Mouse (Mus musculus): ENCODE data around the gene Rims4. TPM values are rescaled to one million over a fixed set of nuclear protein-coding genes. Genes with fewer than 3 reads are reported as not detected.

The Rims4 gene
- polyA plus RNA-seq, 1 experiment from 2014 or later = 0.11 TPM

- Histone ChIP-seq H3K4me1 (no peaks in the 10 kb centered on the region), H3K9ac (no peak overlapping the region), H3K27ac (no peak overlapping the region), H3K4me2 (no peak overlapping the region), H3K4me3 (no peak overlapping the region), H3K27me3 (replicated peaks) (peaks cover 5% of the 10 kb centered on the region), H3K9me3 (replicated peaks) (no peaks in the 10 kb centered on the region), H3K36me3 (no peaks in the 10 kb centered on the region)
- 62% methylated on average over 4 of the region's 4 CpGs for WGBS (ENCODE audit: insufficient replicate concordance)
- ATAC-seq = no peak
Measured at GRCm38 (mm10) chr2:163904323-163904722, 14.2 kb downstream of the Rims4 start.

- Histone ChIP-seq H3K4me1 (no peaks in the 10 kb centered on the region), H3K9ac (no peak overlapping the region), H3K27ac (no peak overlapping the region), H3K9me3 (replicated peaks) (no peaks in the 10 kb centered on the region), H3K4me2 (no peak overlapping the region), H3K36me3 (no peaks in the 10 kb centered on the region), H3K27me3 (replicated peaks) (peaks cover 5% of the 10 kb centered on the region), H3K4me3 (no peak overlapping the region)
- 66% methylated on average over 11 of the region's 11 CpGs for WGBS (ENCODE audit: insufficient replicate concordance)
- no peak for ATAC-seq
Measured at GRCm38 (mm10) chr2:163903461-163903860, 15.0 kb downstream of the Rims4 start.

GRCm38 (mm10) chr2:163902448-163902847 lies 16.0 kb downstream of the Rims4 start:
- WGBS (ENCODE audit: insufficient replicate concordance) = 44% methylated on average over 4 of the region's 4 CpGs
- H3K4me1 ChIP-seq = no peaks in the 10 kb centered on the region
- H3K36me3 ChIP-seq = no peaks in the 10 kb centered on the region
- H3K27ac ChIP-seq = no peak overlapping the region
- no peak overlapping the region for H3K4me2 ChIP-seq
- no peak overlapping the region for H3K9ac ChIP-seq
- ATAC-seq = no peak
- H3K4me3 ChIP-seq = no peak overlapping the region
- H3K27me3 ChIP-seq (replicated peaks) = peaks cover 5% of the 10 kb centered on the region
- no peaks in the 10 kb centered on the region for H3K9me3 ChIP-seq (replicated peaks)

- Histone ChIP-seq H3K9ac (no peak overlapping the region), H3K27ac (no peak overlapping the region), H3K4me2 (no peak overlapping the region), H3K4me1 (no peaks in the 10 kb centered on the region), H3K4me3 (no peak overlapping the region), H3K9me3 (replicated peaks) (no peaks in the 10 kb centered on the region), H3K36me3 (no peaks in the 10 kb centered on the region), H3K27me3 (replicated peaks) (no peaks in the 10 kb centered on the region)
- no peak for ATAC-seq
- WGBS (ENCODE audit: insufficient replicate concordance) = 74% methylated on average over 7 of the region's 7 CpGs
Measured at GRCm38 (mm10) chr2:163901043-163901442, 17.4 kb downstream of the Rims4 start.

- Histone ChIP-seq H3K4me1 (no peaks in the 10 kb centered on the region), H3K27ac (no peak overlapping the region)
- 42% methylated on average over 14 of the region's 14 CpGs for WGBS (ENCODE audit: insufficient replicate concordance)
Measured at GRCm38 (mm10) chr2:163899910-163900411, 18.5 kb downstream of the Rims4 start.

GRCm38 (mm10) chr2:163897988-163898535 lies 20.4 kb downstream of the Rims4 start:
- no peak overlapping the region for H3K9ac ChIP-seq
- no peak for ATAC-seq
- 63% methylated on average over 7 of the region's 7 CpGs for WGBS (ENCODE audit: insufficient replicate concordance)

More at GRCm38 (mm10) chr2:163899910-163900411, 18.5 kb downstream of the Rims4 start:
- H3K36me3 ChIP-seq = no peaks in the 10 kb centered on the region
- no peaks in the 10 kb centered on the region for H3K9me3 ChIP-seq (replicated peaks)
- H3K9ac ChIP-seq = no peak overlapping the region
- no peaks in the 10 kb centered on the region for H3K27me3 ChIP-seq (replicated peaks)
- ATAC-seq = no peak
- no peak overlapping the region for H3K4me3 ChIP-seq
- H3K4me2 ChIP-seq = no peak overlapping the region

GRCm38 (mm10) chr2:163897026-163897425 lies 21.5 kb downstream of the Rims4 start:
- Histone ChIP-seq H3K36me3 (no peaks in the 10 kb centered on the region), H3K27ac (no peak overlapping the region), H3K9ac (no peak overlapping the region), H3K27me3 (replicated peaks) (no peaks in the 10 kb centered on the region), H3K4me3 (no peak overlapping the region), H3K9me3 (replicated peaks) (no peaks in the 10 kb centered on the region), H3K4me1 (no peaks in the 10 kb centered on the region), H3K4me2 (no peak overlapping the region)
- no peak for ATAC-seq
- WGBS (ENCODE audit: insufficient replicate concordance) = 82% methylated on average over 7 of the region's 7 CpGs

More at GRCm38 (mm10) chr2:163897988-163898535, 20.4 kb downstream of the Rims4 start:
- Histone ChIP-seq H3K36me3 (no peaks in the 10 kb centered on the region), H3K4me2 (no peak overlapping the region), H3K4me1 (no peaks in the 10 kb centered on the region), H3K9me3 (replicated peaks) (no peaks in the 10 kb centered on the region), H3K4me3 (no peak overlapping the region), H3K27me3 (replicated peaks) (no peaks in the 10 kb centered on the region), H3K27ac (no peak overlapping the region)

GRCm38 (mm10) chr2:163895156-163895555 lies 23.3 kb downstream of the Rims4 start:
- Histone ChIP-seq H3K4me1 (no peaks in the 10 kb centered on the region), H3K9me3 (replicated peaks) (no peaks in the 10 kb centered on the region), H3K36me3 (no peaks in the 10 kb centered on the region), H3K9ac (no peak overlapping the region), H3K4me3 (no peak overlapping the region), H3K4me2 (no peak overlapping the region), H3K27me3 (replicated peaks) (no peaks in the 10 kb centered on the region), H3K27ac (no peak overlapping the region)
- 34% methylated on average over 2 of the region's 2 CpGs for WGBS (ENCODE audit: insufficient replicate concordance)
- ATAC-seq = no peak

- H3K4me1 ChIP-seq = no peaks in the 10 kb centered on the region
- ATAC-seq = no peak
- H3K27me3 ChIP-seq (replicated peaks) = no peaks in the 10 kb centered on the region
- no peak overlapping the region for H3K4me3 ChIP-seq
- no peak overlapping the region for H3K4me2 ChIP-seq
- H3K27ac ChIP-seq = no peak overlapping the region
- H3K9me3 ChIP-seq (replicated peaks) = no peaks in the 10 kb centered on the region
- 47% methylated on average over 7 of the region's 7 CpGs for WGBS (ENCODE audit: insufficient replicate concordance)
- no peaks in the 10 kb centered on the region for H3K36me3 ChIP-seq
- no peak overlapping the region for H3K9ac ChIP-seq
Measured at GRCm38 (mm10) chr2:163893446-163894370, 24.8 kb downstream of the Rims4 start.

- Histone ChIP-seq H3K36me3 (no peaks in the 10 kb centered on the region), H3K9ac (no peak overlapping the region), H3K4me1 (no peaks in the 10 kb centered on the region), H3K4me2 (no peak overlapping the region), H3K27ac (no peak overlapping the region), H3K4me3 (no peak overlapping the region), H3K27me3 (replicated peaks) (no peaks in the 10 kb centered on the region), H3K9me3 (replicated peaks) (no peaks in the 10 kb centered on the region)
- 75% methylated on average over 11 of the region's 11 CpGs for WGBS (ENCODE audit: insufficient replicate concordance)
- ATAC-seq = no peak
Measured at GRCm38 (mm10) chr2:163891271-163891670, 27.2 kb downstream of the Rims4 start.

GRCm38 (mm10) chr2:163890586-163890985 lies 27.9 kb downstream of the Rims4 start:
- no peak for ATAC-seq
- WGBS (ENCODE audit: insufficient replicate concordance) = 66% methylated on average over 11 of the region's 11 CpGs
- H3K4me2 ChIP-seq = no peak overlapping the region
- no peaks in the 10 kb centered on the region for H3K36me3 ChIP-seq
- H3K27me3 ChIP-seq (replicated peaks) = no peaks in the 10 kb centered on the region
- H3K4me3 ChIP-seq = no peak overlapping the region
- H3K4me1 ChIP-seq = no peaks in the 10 kb centered on the region
- H3K9ac ChIP-seq = no peak overlapping the region
- H3K27ac ChIP-seq = no peak overlapping the region
- no peaks in the 10 kb centered on the region for H3K9me3 ChIP-seq (replicated peaks)

- H3K36me3 ChIP-seq = no peaks in the 10 kb centered on the region
- no peaks in the 10 kb centered on the region for H3K27me3 ChIP-seq (replicated peaks)
- ATAC-seq = no peak
- no peak overlapping the region for H3K4me2 ChIP-seq
- no peaks in the 10 kb centered on the region for H3K9me3 ChIP-seq (replicated peaks)
- H3K4me3 ChIP-seq = no peak overlapping the region
- no peak overlapping the region for H3K9ac ChIP-seq
- H3K27ac ChIP-seq = no peak overlapping the region
- H3K4me1 ChIP-seq = no peaks in the 10 kb centered on the region
- 22% methylated on average over 6 of the region's 6 CpGs for WGBS (ENCODE audit: insufficient replicate concordance)
Measured at GRCm38 (mm10) chr2:163889411-163889810, 29.1 kb downstream of the Rims4 start.
